Mouse (Mus musculus) ES-CJ7 (cell line): ENCODE measurements around the gene Gcm1.
A peak's percentile ranks its signal among the peaks of the same experiment; 100 is the strongest.
"Not testable (repeated sequence)": the region's sequence is repeated elsewhere in the genome, so short reads cannot be mapped to it uniquely, and the experiment has no call there.

Source experiments
- DNase-seq: peaks from one replicate; pipeline ENCODE4 v3.0.0; 2011; ENCODE audit warnings: low read depth, low spot score

Gene Gcm1

DNA sequence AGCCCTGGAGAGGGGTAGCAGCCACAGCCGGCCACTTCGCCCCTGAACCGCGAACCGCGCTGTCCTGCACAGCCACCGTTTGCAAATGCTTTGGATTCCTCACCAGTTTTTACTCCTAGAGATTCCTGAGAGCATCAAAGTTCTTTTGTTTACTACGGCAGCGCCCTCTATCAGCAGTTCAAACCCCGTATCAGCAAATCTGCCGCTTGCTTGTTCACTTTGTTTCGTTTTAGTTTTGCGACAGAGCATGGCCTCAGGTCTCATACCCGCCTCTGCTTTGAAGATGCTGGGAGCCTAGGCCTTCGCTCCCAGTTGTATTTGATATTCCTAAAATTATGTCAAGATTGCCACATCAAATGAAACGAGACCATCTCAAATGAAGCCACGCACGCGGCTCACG lies 5.0 kb upstream of the Gcm1 start:
- peak; percentile 86 for DNase-seq

DNA sequence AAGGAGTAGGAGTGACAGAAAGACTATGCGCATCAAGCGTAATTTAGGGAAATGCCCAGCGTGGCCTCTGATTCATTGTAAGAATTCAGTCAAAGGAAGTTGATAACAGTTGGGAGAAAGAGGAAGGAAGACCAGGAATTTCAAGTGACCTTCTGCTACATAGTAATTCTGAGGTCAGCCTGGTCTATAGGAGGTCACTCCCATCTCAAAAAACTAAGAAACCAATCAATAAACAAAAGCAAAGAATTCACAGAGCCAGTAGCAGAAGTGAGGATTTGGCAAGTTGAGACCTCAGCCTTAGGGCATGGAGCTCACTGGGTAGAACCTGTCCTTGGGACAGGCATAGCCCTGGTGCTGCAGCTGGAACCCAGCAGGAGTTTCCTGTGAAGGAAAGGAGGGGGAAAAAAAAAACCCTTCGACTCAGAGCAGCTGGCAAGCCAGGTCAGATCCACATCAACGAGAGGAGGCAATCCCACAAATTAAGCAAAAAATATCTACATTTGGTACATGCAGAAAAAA lies 1.2 kb upstream of the Gcm1 start:
- peak; percentile 59 for DNase-seq

DNA sequence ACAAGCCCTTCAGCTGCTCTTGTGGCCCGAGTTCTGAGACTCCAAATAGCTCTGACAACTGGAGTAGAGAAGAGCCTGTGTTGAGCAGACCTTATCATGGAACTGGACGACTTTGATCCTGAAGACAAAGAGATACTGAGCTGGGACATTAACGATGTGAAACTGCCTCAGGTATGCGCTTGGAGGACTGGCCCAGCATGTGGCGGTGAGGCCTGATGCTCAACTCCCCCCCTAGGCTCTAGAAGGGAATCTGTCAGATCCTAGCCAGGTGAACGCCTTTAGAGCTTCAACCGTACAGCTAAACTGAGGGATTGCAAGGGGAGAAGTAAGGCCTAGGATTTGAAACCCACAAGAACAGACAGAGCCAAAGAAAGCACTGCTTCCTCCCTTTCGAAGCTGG lies 2.1 kb downstream of the Gcm1 start:
- DNase-seq, result peak; percentile 44

DNA sequence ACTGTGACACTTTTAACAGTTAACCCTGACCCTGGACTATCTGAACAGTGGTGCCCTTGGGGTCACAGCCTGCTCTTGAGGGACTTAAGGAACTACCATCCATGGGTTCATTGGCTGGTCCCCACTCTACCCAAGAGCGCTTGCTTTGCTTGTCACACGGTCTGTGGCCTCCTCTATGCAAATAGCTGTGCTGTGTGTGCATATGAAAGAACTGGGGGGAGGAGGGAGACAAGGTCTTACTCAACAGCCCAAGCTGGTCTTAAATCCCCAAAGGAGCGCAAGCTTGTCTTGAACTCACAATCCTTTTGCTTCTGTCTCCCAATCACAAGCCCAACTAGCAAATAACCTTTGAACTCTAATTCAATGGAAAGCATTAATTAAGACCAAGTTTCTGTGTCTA lies 2.6 kb downstream of the Gcm1 start:
- DNase-seq, result peak; percentile 54

GRCm38 (mm10) chr9:78059525-78060120 lies 7.9 kb downstream of the Gcm1 start:
- DNase-seq, result peak; percentile 24

GRCm38 (mm10) chr9:78062392-78062791 lies 10.7 kb downstream of the Gcm1 start:
- no peak for DNase-seq

- DNase-seq, result no peak
Measured at GRCm38 (mm10) chr9:78064121-78064520, 12.4 kb downstream of the Gcm1 start.

DNA sequence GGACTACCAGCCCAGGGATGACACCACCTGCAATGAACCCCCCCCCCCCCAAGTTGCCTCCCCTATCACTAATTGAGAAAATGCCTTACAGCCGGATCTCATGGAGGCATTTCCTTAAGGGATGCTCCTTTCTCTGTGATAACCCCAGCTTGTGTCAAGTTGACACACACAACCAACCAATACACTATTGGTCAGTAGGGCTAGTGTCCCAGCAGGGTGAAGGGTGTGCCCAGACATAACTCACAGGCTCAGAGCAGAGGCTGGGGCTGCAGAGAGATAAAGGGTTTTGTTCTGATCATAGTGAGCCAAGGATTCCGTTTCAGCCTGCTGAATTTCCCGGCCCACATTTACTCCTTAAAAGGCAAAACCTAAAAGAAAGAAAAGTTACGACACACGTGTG lies 18.8 kb downstream of the Gcm1 start:
- DNase-seq, result no peak

DNA sequence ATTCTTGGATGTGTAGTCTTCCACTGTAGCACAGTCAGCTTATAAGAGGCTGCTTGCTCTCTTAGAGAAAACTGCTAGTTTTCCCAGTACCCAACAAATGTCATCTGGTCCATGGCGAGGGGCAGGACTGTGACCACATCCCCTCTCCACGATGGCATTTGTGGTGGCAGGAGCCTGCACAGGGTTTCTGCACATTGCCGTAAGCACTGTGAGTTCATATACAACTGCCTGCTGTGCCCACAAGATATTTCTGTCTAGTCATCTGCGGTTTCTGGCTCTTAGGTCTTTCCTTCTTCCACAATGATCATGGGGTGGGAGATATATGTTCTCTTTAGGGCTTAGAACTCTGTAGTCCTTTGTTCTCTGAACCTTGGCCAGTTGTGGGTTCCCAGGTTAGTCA lies 19.9 kb downstream of the Gcm1 start:
- no peak for DNase-seq

DNA sequence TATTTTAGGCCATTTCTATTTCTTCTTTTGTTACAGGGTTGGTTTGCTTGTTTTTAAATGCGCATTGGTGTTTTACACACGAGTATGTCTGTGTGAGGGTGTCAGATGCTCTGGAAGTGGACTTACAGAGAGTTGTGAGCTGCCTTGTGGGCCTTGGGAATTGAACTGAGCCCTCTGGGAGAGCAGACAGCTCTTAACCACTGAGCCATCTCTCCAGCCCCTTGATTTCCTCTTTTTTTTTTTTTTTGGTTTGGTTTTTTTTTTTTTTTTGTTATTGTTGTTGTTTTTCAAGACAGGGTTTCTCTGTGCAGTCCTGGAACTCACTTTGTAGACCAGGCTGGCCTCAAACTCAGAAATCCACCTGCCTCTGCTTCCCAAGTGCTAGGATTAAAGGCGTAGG lies 21.6 kb downstream of the Gcm1 start:
- DNase-seq, result not testable (repeated sequence)

DNA sequence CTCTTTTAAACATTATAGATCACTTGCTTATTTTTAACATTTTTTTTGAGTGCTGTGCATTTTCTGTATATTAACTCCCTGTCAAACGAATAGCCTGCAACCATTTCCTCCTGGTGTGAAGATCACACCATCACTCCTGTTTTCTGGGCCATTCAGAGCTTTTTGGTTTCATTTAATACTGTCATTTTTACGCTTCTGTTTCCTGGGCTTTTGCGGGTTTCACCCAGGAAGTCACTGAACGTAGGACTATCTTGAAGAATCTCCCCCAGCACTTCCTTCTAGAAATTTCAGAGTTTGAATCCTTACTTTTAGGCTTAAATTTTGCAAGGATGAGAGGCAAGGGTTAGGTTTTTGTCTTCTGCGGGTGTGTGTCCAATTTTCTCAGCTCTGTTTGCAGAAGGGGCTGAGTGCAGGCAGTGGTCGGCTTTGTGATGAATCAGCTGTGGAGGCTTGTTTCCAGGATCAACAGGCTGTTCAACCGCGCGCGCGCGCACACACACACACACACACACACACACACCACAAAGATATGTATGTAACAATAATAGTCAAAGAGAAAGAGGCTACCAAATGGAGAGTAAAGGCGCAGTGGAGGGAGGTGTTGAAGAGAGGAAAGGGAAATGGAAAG lies 22.1 kb downstream of the Gcm1 start:
- no peak for DNase-seq

GRCm38 (mm10) chr9:78075256-78075655 lies 23.5 kb downstream of the Gcm1 start:
- DNase-seq, result no peak

- DNase-seq, result peak; percentile 37
Measured at GRCm38 (mm10) chr9:78078240-78078639, 26.5 kb downstream of the Gcm1 start.

- DNase-seq, result peak; percentile 16
Measured at GRCm38 (mm10) chr9:78081835-78082234, 30.1 kb downstream of the Gcm1 start.

- DNase-seq, result no peak
Measured at GRCm38 (mm10) chr9:78084341-78084740, 32.6 kb downstream of the Gcm1 start.

DNA sequence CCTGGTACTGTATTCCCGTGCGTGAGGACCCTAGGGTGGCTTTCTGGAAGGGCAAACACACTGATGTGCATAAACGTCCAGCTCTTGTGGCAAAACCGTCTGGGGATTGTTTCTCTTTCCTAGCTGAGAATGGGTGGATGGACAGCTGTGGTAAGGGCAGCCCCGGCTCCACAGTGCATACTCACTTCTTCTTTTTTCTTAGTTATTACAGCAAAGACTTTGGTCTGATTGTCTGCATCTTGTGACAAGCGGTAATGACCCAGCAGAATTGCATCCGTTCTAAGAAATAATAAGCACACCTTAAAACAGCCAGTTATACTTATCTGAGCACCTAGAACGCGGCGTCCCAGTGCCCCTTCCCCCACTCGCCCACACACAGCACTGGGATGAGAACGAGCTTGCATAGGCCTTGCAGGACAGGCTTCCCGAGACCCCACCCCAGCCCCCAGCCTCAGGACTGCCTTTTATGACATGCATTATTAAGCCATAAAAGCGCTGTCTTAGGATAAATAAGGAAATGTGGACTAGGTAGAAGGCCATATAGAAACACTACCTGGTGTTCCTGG lies 34.1 kb downstream of the Gcm1 start:
- no peak for DNase-seq

GRCm38 (mm10) chr9:78087751-78088150 lies 36.0 kb downstream of the Gcm1 start:
- DNase-seq, result no peak

DNA sequence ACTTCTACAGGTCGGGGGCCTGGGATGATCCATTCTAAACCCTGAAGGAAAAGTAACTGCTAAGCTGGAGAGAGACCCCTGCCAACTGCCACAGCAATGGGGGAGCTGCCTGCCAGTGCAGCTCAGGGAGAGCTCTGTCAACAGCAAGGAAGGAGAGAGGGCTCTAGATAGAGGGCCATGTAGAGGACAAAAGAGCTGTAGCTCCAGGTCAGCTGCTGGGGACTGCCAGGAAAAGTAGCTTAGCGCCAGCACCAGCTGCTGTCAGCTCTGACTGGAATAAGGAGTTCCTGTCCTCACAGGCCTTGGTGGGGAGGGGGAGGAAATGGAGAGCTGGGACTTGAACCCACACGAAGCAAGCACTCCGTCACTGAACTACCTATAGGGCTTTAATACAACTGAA lies 36.8 kb downstream of the Gcm1 start:
- DNase-seq, result no peak

GRCm38 (mm10) chr9:78088971-78089370 lies 37.2 kb downstream of the Gcm1 start:
- DNase-seq, result no peak

DNA sequence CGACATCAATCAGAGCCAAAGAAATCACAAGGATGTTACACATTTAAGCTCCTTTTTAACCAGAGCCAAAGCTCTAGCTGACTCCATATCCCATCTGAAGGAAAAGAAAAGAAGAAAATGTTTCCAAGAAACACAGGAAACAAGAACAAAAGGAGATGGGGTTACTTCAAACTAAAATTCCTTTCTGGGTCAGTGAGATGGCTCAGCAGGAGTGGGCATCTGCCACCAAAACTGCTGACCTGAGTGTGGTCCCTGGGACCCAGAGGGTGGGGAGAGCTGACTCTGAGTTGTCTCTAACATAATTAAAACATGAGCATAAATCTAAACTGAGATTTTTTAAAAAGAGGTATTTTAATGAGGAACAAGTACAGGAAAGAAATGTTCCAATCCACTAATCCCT lies 38.2 kb downstream of the Gcm1 start:
- DNase-seq, result no peak

- peak; percentile 63 for DNase-seq
Measured at GRCm38 (mm10) chr9:78090596-78090995, 38.9 kb downstream of the Gcm1 start.

DNA sequence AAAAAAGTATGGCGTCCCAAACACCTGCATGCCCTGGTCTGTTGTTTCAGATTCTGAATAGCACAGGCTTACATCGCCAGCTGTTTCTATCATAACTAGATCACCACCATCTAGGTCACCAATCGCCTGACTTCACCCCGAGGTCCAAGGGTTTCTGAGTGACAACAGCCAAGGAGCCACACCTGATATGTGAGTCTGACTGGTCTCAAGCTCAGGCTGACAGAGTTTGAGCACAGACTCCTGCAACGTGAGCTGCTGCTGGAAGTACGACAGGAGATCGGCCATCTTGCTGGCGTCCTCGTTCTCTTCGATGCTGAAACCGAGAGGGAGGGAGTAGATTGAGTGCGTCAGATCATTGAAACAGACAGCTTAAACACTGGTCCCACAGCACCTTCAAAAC lies 44.0 kb downstream of the Gcm1 start:
- DNase-seq, result no peak

DNA sequence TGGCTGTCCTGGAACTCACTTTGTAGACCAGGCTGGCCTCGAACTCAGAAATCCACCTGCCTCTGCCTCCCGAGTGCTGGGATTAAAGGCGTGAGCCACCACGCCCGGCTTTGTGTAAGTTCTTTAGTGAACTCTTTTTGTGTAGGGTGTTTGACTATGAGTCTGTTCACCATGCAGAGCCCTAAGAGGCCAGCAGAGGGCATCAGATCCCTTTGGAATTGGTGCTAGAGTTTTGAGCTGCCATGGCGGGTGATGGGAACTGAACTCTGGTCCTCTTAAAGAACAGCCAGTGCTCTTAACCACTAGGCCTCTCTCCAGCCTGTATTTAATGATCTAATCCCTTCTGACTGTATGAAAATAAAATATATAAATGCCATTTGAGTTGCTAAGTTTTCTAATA lies 44.7 kb downstream of the Gcm1 start:
- DNase-seq, result peak; percentile 78
